Mouse (Mus musculus): ENCODE results near the gene Wnt2. TPM values are rescaled to one million over a fixed set of nuclear protein-coding genes. Genes with fewer than 3 reads are reported as not detected.

Gene Wnt2
- total RNA-seq, 2 experiments from 2014 or later = 0.75 to 1.2 TPM

GRCm38 (mm10) chr6:17979361-17979760 is 51.0 kb downstream of the Wnt2 start:
- intact Hi-C loops (cut with DNase I) = no loop called here
- DNase-seq (ENCODE audit: low spot score) = no peak

- no peak for DNase-seq (ENCODE audit: low spot score)
- intact Hi-C loops (cut with DNase I) = no loop called here
Measured at GRCm38 (mm10) chr6:17978881-17979280, 51.5 kb downstream of the Wnt2 start.

- DNase-seq (ENCODE audit: low spot score) = no peak
- intact Hi-C loops (cut with DNase I) = no loop called here
Measured at GRCm38 (mm10) chr6:17978324-17978723, 52.1 kb downstream of the Wnt2 start.

- DNase-seq (ENCODE audit: low spot score) = no peak
- intact Hi-C loops (cut with DNase I) = no loop called here
Measured at GRCm38 (mm10) chr6:17977165-17977564, 53.2 kb downstream of the Wnt2 start.

- intact Hi-C loops (cut with DNase I) = no loop called here
- DNase-seq (ENCODE audit: low spot score) = no peak
Measured at GRCm38 (mm10) chr6:17974416-17974815, 56.0 kb downstream of the Wnt2 start.

- DNase-seq (ENCODE audit: low spot score) = no peak
- intact Hi-C loops (cut with DNase I) = no loop called here
Measured at GRCm38 (mm10) chr6:17971393-17971792, 59.0 kb downstream of the Wnt2 start.

GRCm38 (mm10) chr6:17969815-17970214 is 60.6 kb downstream of the Wnt2 start:
- intact Hi-C loops (cut with DNase I) = no loop called here

GRCm38 (mm10) chr6:17968467-17969144 is 61.8 kb downstream of the Wnt2 start:
- DNase-seq (ENCODE audit: low spot score) = no peak
- intact Hi-C loops (cut with DNase I) = no loop called here

More at GRCm38 (mm10) chr6:17969815-17970214, 60.6 kb downstream of the Wnt2 start:
- no peak for DNase-seq (ENCODE audit: low spot score)

- intact Hi-C loops (cut with DNase I) = no loop called here
- DNase-seq (ENCODE audit: low spot score) = no peak
Measured at GRCm38 (mm10) chr6:17963455-17963854, 66.9 kb downstream of the Wnt2 start.

- intact Hi-C loops (cut with DNase I) = no loop called here
- no peak for DNase-seq (ENCODE audit: low spot score)
Measured at GRCm38 (mm10) chr6:17951779-17952178, 78.6 kb downstream of the Wnt2 start.

GRCm38 (mm10) chr6:17949103-17949502 is 81.3 kb downstream of the Wnt2 start:
- DNase-seq (ENCODE audit: low spot score) = no peak
- intact Hi-C loops (cut with DNase I) = no loop called here

- intact Hi-C loops (cut with DNase I) = no loop called here
Measured at GRCm38 (mm10) chr6:17947130-17947831, 83.1 kb downstream of the Wnt2 start.

GRCm38 (mm10) chr6:17946456-17946855 is 83.9 kb downstream of the Wnt2 start:
- intact Hi-C loops (cut with DNase I) = no loop called here

More at GRCm38 (mm10) chr6:17947130-17947831, 83.1 kb downstream of the Wnt2 start:
- DNase-seq (ENCODE audit: low spot score) = no peak

GRCm38 (mm10) chr6:17943877-17944617 is 86.3 kb downstream of the Wnt2 start:
- intact Hi-C loops (cut with DNase I) = no loop called here
- DNase-seq (ENCODE audit: low spot score) = no peak

More at GRCm38 (mm10) chr6:17946456-17946855, 83.9 kb downstream of the Wnt2 start:
- DNase-seq (ENCODE audit: low spot score) = no peak

- intact Hi-C loops (cut with DNase I) = no loop called here
- DNase-seq (ENCODE audit: low spot score) = no peak
Measured at GRCm38 (mm10) chr6:17942344-17942743, 88.0 kb downstream of the Wnt2 start.

- DNase-seq (ENCODE audit: low spot score) = no peak
- intact Hi-C loops (cut with DNase I) = no loop called here
Measured at GRCm38 (mm10) chr6:17941916-17942315, 88.5 kb downstream of the Wnt2 start.

Other genes starting within 250 kb of the Wnt2 start
- not detected for gene Asz1, start 78.5 kb upstream of the Wnt2 start, total RNA-seq (2021)
- under 1 TPM; 0.18 to 0.34 TPM for gene Cftr, start 140.1 kb upstream of the Wnt2 start, total RNA-seq (2021)